Mouse (Mus musculus) limb, embryonic 14.5 days (tissue): ENCODE data around the gene Gm33543. TPM values are rescaled to one million over a fixed set of nuclear protein-coding genes. Genes with fewer than 3 reads are reported as not detected.

ENCODE experiments used
- ATAC-seq: fragments of 200-750 bp; cut with Nextera tagmentation; 2 replicates; pipeline ENCODE4 v1.8.0; 2017; ENCODE audit warnings: low read depth, moderate number of reproducible peaks, moderate TSS enrichment; ENCODE audit not compliant: low FRiP score
- DNase-seq: peaks from one replicate; pipeline ENCODE4 v3.0.0-alpha.2; 2015; ENCODE audit warnings: low spot score
- H3K27ac ChIP-seq: fragments of 300-500 bp; sonication (generic); replicated peaks from 2 replicates; pipeline ENCODE4 v1.5.1; 2014; ENCODE audit warnings: low read depth, mild to moderate bottlenecking, low read length, moderate library complexity, mixed read lengths
- H3K27me3 ChIP-seq: fragments of 300-500 bp; sonication (generic); 2 replicates; pipeline ENCODE4 v1.6.1; 2014; ENCODE audit warnings: low read length, mixed read lengths; ENCODE audit not compliant: control insufficient read depth, insufficient read depth
- H3K36me3 ChIP-seq: fragments of 300-500 bp; sonication (generic); 2 replicates; pipeline ENCODE4 v1.6.1; 2014; ENCODE audit warnings: mild to moderate bottlenecking, low read length, moderate library complexity, mixed read lengths; ENCODE audit not compliant: control insufficient read depth, insufficient read depth
- H3K4me1 ChIP-seq: fragments of 300-500 bp; sonication (generic); 2 replicates; pipeline ENCODE4 v1.6.1; 2014; ENCODE audit warnings: antibody characterized with exemption, low read length, mixed read lengths; ENCODE audit not compliant: control insufficient read depth, insufficient read depth
- H3K4me2 ChIP-seq: fragments of 300-500 bp; sonication (generic); replicated peaks from 2 replicates; pipeline ENCODE4 v1.6.1; 2014; ENCODE audit warnings: low read depth, mild to moderate bottlenecking, low read length, moderate library complexity; ENCODE audit not compliant: severe bottlenecking
- H3K4me3 ChIP-seq: fragments of 300-500 bp; sonication (generic); replicated peaks from 2 replicates; pipeline ENCODE4 v1.5.1; 2014; ENCODE audit warnings: low read length
- H3K9ac ChIP-seq: fragments of 300-500 bp; sonication (generic); 2 replicates; pipeline ENCODE4 v1.6.1; 2014; ENCODE audit warnings: mild to moderate bottlenecking, low read depth, low read length, moderate library complexity; ENCODE audit not compliant: severe bottlenecking
- H3K9me3 ChIP-seq: fragments of 300-500 bp; sonication (generic); 2 replicates; pipeline ENCODE4 v1.6.1; 2016; ENCODE audit warnings: low read length; ENCODE audit not compliant: control insufficient read depth
- POLR2A ChIP-seq: fragments of 200-500 bp; IDR thresholded peaks from 2 replicates; pipeline ENCODE4 v1.8.0; 2012; ENCODE audit warnings: inconsistent platforms, mild to moderate bottlenecking, moderate library complexity, borderline replicate concordance; ENCODE audit not compliant: insufficient read depth, insufficient read length; ENCODE audit errors: extremely low read depth
- WGBS: fragments of 180-500 bp; shearing (Covaris S2); extraction: QIAGEN DNeasy Blood & Tissue Kit; methylation state at CpG from one replicate; pipeline ENCODE4 v1.1.7; 2014; 5-methylcytosine and 5-hydroxymethylcytosine counted together
- polyA plus RNA-seq, 2 experiments: library from polyadenylated mRNA; depleted of rRNA in 1 of 2; stranded (reverse) in 1 of 2; unstranded in 1 of 2; fragments of >200 nt; fragmentation: Nextera tagmentation in 1 of 2; extraction: Ambion mirVana in 1 of 2; gene quantifications; 2 replicates each; pipeline versions ENCODE4 v1.2.1 to v1.2.3; 2012 to 2014

The Gm33543 gene
- polyA plus RNA-seq, 2 experiments, result not detected

DNA sequence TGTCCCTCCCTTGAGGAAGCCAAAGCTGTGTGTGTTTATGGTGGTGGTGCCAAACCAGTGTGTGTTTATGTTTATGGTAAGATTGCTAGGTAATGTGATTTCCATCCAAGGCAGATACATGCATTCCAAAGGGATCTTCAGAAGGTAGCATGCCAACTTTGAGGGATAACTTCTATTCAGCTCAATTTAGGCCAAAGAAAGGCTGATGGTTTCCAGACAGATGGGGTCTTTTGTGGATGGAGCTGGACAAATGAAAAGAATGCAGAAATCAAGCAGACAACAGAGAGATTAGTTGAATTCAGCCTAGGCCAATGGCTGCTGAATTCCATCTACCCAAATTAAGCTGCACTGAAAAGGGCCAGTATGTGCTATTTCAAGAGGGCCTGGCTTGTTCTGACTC is 13.3 kb downstream of the Gm33543 start:
- Histone ChIP-seq H3K36me3 (no peaks in the 10 kb centered on the region), H3K9me3 (no peaks in the 10 kb centered on the region), H3K4me3 (no peak overlapping the region), H3K4me1 (no peaks in the 10 kb centered on the region), H3K4me2 (no peak overlapping the region), H3K9ac (no peak overlapping the region), H3K27ac (no peak overlapping the region), H3K27me3 (no peaks in the 10 kb centered on the region)
- ATAC-seq (no peak), DNase-seq (no peak)
- no peak for TF ChIP-seq POLR2A

DNA sequence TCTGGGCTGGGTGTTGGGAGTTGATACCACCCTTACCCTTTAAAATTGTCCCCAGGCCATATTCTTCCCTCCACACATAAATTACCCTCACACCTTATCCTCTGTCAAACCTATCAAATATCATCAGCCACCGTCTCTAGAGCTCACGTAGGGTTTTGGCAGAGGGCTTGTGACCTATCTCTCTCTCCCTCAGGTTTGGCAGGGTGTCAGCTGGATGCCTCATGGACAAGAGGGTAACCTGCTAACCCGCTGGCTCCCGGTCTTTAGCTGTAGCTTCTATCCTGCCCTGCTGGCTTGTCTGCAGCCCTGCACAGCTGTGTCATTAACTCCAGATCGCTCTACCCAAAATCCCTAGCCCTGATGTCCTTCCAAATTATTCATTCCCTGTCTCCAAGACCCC is 14.4 kb downstream of the Gm33543 start:
- Histone ChIP-seq H3K27me3 (no peaks in the 10 kb centered on the region), H3K4me2 (no peak overlapping the region), H3K36me3 (no peaks in the 10 kb centered on the region), H3K9ac (no peak overlapping the region), H3K27ac (no peak overlapping the region), H3K4me3 (no peak overlapping the region), H3K4me1 (no peaks in the 10 kb centered on the region), H3K9me3 (no peaks in the 10 kb centered on the region)
- DNase-seq, result no peak
- ATAC-seq, result no peak
- TF ChIP-seq POLR2A, result no peak
- 73% methylated on average over 5 of the region's 5 CpGs for WGBS

DNA sequence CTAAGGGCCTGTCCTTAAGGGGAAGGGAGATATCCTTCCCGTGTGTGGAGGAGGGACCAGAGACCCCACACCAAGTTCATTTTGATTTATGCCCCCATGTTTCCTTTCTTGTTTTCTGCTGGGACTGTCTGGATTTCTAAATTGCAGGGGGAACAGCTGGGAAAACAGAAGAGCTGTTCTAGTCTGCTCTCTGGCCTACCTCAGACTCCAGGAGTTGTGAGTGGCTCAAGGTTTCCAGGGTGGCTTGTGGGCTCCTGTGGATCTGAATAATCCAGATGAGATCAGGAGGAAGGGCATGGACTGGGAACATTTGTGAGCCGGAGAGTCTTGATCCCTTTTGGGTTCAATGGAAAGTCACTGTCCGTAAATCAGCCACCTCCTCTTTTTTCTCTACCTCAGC is 17.1 kb downstream of the Gm33543 start:
- Histone ChIP-seq H3K4me1 (no peaks in the 10 kb centered on the region), H3K9ac (no peak overlapping the region), H3K4me2 (no peak overlapping the region), H3K27me3 (no peaks in the 10 kb centered on the region), H3K9me3 (no peaks in the 10 kb centered on the region), H3K4me3 (no peak overlapping the region), H3K36me3 (no peaks in the 10 kb centered on the region), H3K27ac (no peak overlapping the region)
- WGBS, result 24% methylated on average over 3 of the region's 3 CpGs
- ATAC-seq, result no peak
- no peak for DNase-seq
- no peak for TF ChIP-seq POLR2A

DNA sequence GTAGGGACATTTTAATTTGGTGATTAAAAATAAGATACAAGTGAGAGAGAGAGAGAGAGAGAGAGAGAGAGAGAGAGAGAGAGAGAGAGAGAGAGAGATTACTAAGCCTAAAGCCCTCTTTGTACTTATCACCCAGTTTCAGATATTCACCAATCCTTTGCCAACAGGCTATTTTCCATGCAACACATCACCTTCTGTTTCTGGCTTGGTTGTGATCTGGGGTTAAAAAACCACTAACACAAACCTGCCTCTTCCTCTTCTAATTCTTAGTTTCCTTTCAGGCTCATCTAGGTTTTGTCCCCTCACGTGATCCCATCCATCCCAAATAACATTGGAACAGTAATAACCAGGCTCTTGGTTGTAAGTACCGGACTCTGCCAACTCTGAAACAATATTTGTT is 24.2 kb downstream of the Gm33543 start:
- Histone ChIP-seq H3K9me3 (no peaks in the 10 kb centered on the region), H3K27ac (no peak overlapping the region), H3K4me1 (no peaks in the 10 kb centered on the region), H3K36me3 (no peaks in the 10 kb centered on the region), H3K9ac (no peak overlapping the region), H3K4me2 (no peak overlapping the region), H3K27me3 (no peaks in the 10 kb centered on the region), H3K4me3 (no peak overlapping the region)
- no peak for TF ChIP-seq POLR2A
- 95% methylated on average over 2 of the region's 2 CpGs for WGBS
- ATAC-seq (no peak), DNase-seq (no peak)

DNA sequence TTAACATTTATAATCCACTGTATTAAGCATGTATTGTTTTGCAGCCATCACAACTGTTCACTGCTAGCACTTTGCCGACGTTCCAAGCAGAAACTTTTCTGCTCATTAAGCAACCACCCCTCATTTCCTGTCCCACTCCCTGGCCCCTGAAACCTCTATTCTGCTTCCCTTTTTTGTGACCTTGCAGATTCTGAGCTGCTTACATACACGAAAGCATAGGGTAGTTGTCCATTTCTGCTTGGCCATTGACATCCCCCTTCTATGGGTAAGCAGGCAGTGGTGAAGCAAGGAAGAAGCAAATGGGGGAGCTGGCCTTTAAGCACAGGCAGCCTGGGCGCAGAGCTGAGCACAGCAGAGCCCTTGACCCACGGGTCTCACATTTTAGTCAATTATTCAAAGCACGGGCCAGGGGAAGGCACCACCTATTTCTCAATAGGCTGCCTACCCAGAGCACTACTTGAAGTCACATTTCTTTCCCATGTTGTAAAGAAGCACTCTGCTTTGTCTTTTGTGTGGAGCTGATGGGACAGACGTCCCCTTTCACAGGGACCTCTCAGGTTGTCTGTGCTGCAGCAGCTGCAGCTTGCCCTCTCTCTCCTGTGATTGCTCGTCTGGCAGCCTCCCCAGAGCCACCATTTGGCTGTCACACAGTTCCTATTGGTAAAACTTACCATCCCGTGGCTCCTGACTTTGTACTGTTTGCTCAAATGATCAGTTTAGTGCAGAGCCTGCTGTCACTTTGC is 25.1 kb downstream of the Gm33543 start:
- DNase-seq, result no peak
- TF ChIP-seq POLR2A, result no peak
- Histone ChIP-seq H3K4me2 (no peak overlapping the region), H3K4me3 (no peak overlapping the region), H3K4me1 (no peaks in the 10 kb centered on the region), H3K27ac (no peak overlapping the region), H3K9ac (no peak overlapping the region), H3K27me3 (no peaks in the 10 kb centered on the region), H3K36me3 (no peaks in the 10 kb centered on the region), H3K9me3 (no peaks in the 10 kb centered on the region)
- 19% methylated on average over 9 of the region's 9 CpGs for WGBS
- ATAC-seq, result no peak
